34 mouse cellular contexts compared by ENCODE assay signal in genomic region chr14:54950493-54950892, GRCm38 (mm10). TPM values are rescaled to one million over a fixed set of nuclear protein-coding genes. Genes with fewer than 3 reads are reported as not detected.
DNase-seq lines count a peak whose midpoint lies in the region; ATAC-seq and TF ChIP-seq lines count a peak whose summit lies in the region.
"Had no signal": no experiment of that assay in that cellular context is flagged by ENCODE, and none has a peak within 500 bp of the region (broad histone marks: within the 10 kb centered on the region; RNA-seq: fewer than 3 reads in every experiment).

No protein-coding gene starts in this region.

- H3K36me3 ChIP-seq in heart, embryonic 12.5 days = peaks cover 91% of the 10 kb centered on the region
- H3K36me3 ChIP-seq in testis, adult 2 months (ENCODE audit: control insufficient read depth, insufficient read depth, low read length) = no peaks in the 10 kb centered on the region
- H3K36me3 ChIP-seq: forebrain, embryonic 10.5 days; hindbrain, embryonic 10.5 days; hindbrain, embryonic 13.5 days; intestine, embryonic 15.5 days had no signal

- H3K4me2 ChIP-seq in heart, embryonic 12.5 days = no peak overlapping the region
- H3K4me2 ChIP-seq: forebrain, embryonic 13.5 days; heart, embryonic 15.5 days; hindbrain, embryonic 13.5 days; intestine, embryonic 15.5 days had no signal

- H3K9me3 ChIP-seq in heart, embryonic 12.5 days (replicated peaks) = no peaks in the 10 kb centered on the region
- H3K9me3 ChIP-seq: forebrain, embryonic 10.5 days; forebrain, embryonic 13.5 days; heart, embryonic 15.5 days; hindbrain, embryonic 10.5 days; hindbrain, embryonic 13.5 days; intestine, embryonic 15.5 days had no signal

- peaks cover 8% of the 10 kb centered on the region for H3K27me3 ChIP-seq in heart, embryonic 12.5 days (replicated peaks)
- no peaks in the 10 kb centered on the region for H3K27me3 ChIP-seq in testis, adult 2 months (ENCODE audit: control insufficient read depth, insufficient read depth, low read length)
- H3K27me3 ChIP-seq: forebrain, embryonic 13.5 days; heart, embryonic 15.5 days; intestine, embryonic 15.5 days had no signal

- DNase-seq in heart, adult 8-10 months (ENCODE audit: low spot score) = no peak
- no peak for DNase-seq in testis, postnatal 10 days (ENCODE audit: low spot score)
- peak; percentile 18 for DNase-seq in ES-CJ7 (ENCODE audit: low read depth, low spot score)
- no peak for DNase-seq in embryo, embryonic 10.5 days (ENCODE audit: low spot score)
- DNase-seq: adrenal gland, adult 8-10 months; adrenal gland, postnatal 25 days; cerebellum, adult 11-12 months; cerebellum, adult 8-10 months; cerebellum, postnatal 10 days; cerebellum, postnatal 36 days; gastrocnemius, adult 2 months; gastrocnemius, postnatal 14 days; heart, adult 11 months; kidney, adult 18-20 months; kidney, adult 9 months had no signal

- peak overlapping the region; percentile 8; the same call in 1 of the 2 replicates for H3K27ac ChIP-seq in heart, embryonic 12.5 days (ENCODE audit: poor library complexity, severe bottlenecking)
- no peak overlapping the region for H3K27ac ChIP-seq in testis, adult 2 months (ENCODE audit: control insufficient read depth, insufficient read depth, low read depth, low read length)
- H3K27ac ChIP-seq: forebrain, embryonic 10.5 days; forebrain, embryonic 13.5 days; gastrocnemius, adult 2 months; heart, embryonic 15.5 days; hindbrain, embryonic 10.5 days; hindbrain, embryonic 13.5 days; intestine, embryonic 15.5 days had no signal

- no peak overlapping the region for H3K4me3 ChIP-seq in heart, embryonic 12.5 days
- H3K4me3 ChIP-seq in testis, adult 2 months (ENCODE audit: control insufficient read depth, low read depth, low read length) = peak overlapping the region; percentile 17; the same call in 1 of the 2 replicates
- H3K4me3 ChIP-seq: forebrain, embryonic 10.5 days; forebrain, embryonic 13.5 days; gastrocnemius, adult 2 months; heart, embryonic 15.5 days; hindbrain, embryonic 10.5 days; hindbrain, embryonic 13.5 days; intestine, embryonic 15.5 days had no signal

- H3K4me1 ChIP-seq in heart, embryonic 12.5 days (replicated peaks) = peaks cover 33% of the 10 kb centered on the region
- H3K4me1 ChIP-seq in testis, adult 2 months (ENCODE audit: control insufficient read depth, insufficient read depth, low read length) = peaks cover 6% of the 10 kb centered on the region; the same call in 1 of the 2 replicates
- H3K4me1 ChIP-seq: forebrain, embryonic 10.5 days; forebrain, embryonic 13.5 days; hindbrain, embryonic 10.5 days; hindbrain, embryonic 13.5 days; intestine, embryonic 15.5 days had no signal

- no peak overlapping the region for H3K9ac ChIP-seq in heart, embryonic 12.5 days
- H3K9ac ChIP-seq: forebrain, embryonic 13.5 days; heart, embryonic 15.5 days; hindbrain, embryonic 13.5 days; intestine, embryonic 15.5 days had no signal

- no peak for TF ChIP-seq POLR2A in testis, adult 2 months (IDR thresholded peaks at IDR 0.05; ENCODE audit: control insufficient read depth, low read depth, low read length)

- 49% methylated on average over 12 of the region's 12 CpGs for WGBS in heart, embryonic 12.5 days

- TF ChIP-seq CTCF in testis, adult 2 months (IDR thresholded peaks at IDR 0.05; ENCODE audit: control insufficient read depth, insufficient read depth, insufficient replicate concordance, low read depth, low read length) = no peak

- 0 out of 2 replicates have a peak, but pooled peaks have one; percentile 5 for ATAC-seq in heart, embryonic 12.5 days (ENCODE audit: insufficient number of reproducible peaks, low FRiP score)
- ATAC-seq: activated CD4-positive, CD25-positive, alpha-beta regulatory T cell, adult 4 months; CD4-positive, CD25-positive, alpha-beta regulatory T cell, adult 4 months; forebrain, embryonic 13.5 days; forebrain, embryonic 16.5 days; hindbrain, embryonic 16.5 days; intestine, embryonic 15.5 days had no signal

RNA-seq across cellular contexts. Expression of gene Cmtm5, which starts 14.4 kb away (rescaled TPM):
- polyA plus RNA-seq in heart, embryonic 12.5 days (2016; fragmentation: Nextera tagmentation; extraction: Ambion mirVana) = 0.57 and 0.89 TPM in 2 replicates
- 1 to 10 TPM in 1 of 4 experiments, under 1 TPM in 1, not detected in 2; 0.41 to 1.2 TPM for total RNA-seq in heart, adult 8-10 months (2022)
- polyA plus RNA-seq in testis, adult 2 months (2012; rRNA removed) = not detected in 2 replicates
- polyA plus RNA-seq: C2C12; CD4-positive, CD25-positive, alpha-beta regulatory T cell, adult 4 months had no signal

RNA-seq across cellular contexts. Expression of gene Myh6, which starts 16.2 kb away (rescaled TPM):
- polyA plus RNA-seq in heart, embryonic 12.5 days (2016; fragmentation: Nextera tagmentation; extraction: Ambion mirVana) = 2,737 and 2,858 TPM in 2 replicates
- total RNA-seq in heart, adult 8-10 months (2022) = over 10,000 TPM; 18,156 to 23,973 (median 22,335) TPM
- polyA plus RNA-seq in testis, adult 2 months (2012; rRNA removed) = 0.40 and 1.4 TPM in 2 replicates
- total RNA-seq: adrenal gland, adult 8-10 months; adrenal gland, postnatal 25 days had no signal
- polyA plus RNA-seq: activated CD4-positive, CD25-positive, alpha-beta regulatory T cell, adult 4 months; CD4-positive, CD25-positive, alpha-beta regulatory T cell, adult 4 months had no signal

RNA-seq across cellular contexts. Expression of gene Il25, which starts 18.0 kb away (rescaled TPM):
- polyA plus RNA-seq in heart, embryonic 12.5 days (2016; fragmentation: Nextera tagmentation; extraction: Ambion mirVana) = not detected in 2 replicates
- total RNA-seq in heart, adult 8-10 months (2022) = not detected
- not detected in 2 replicates for polyA plus RNA-seq in testis, adult 2 months (2012; rRNA removed)
- total RNA-seq: adrenal gland, adult 8-10 months; adrenal gland, postnatal 25 days; gastrocnemius, adult 2 months; gastrocnemius, postnatal 14 days; gastrocnemius, postnatal 4 days; heart, postnatal 25 days had no signal
- polyA plus RNA-seq: activated CD4-positive, CD25-positive, alpha-beta regulatory T cell, adult 4 months; C2C12; CD4-positive, CD25-positive, alpha-beta regulatory T cell, adult 4 months; embryonic facial prominence, embryonic 11.5 days; forebrain, embryonic 10.5 days; heart, embryonic 15.5 days; intestine, embryonic 15.5 days had no signal

RNA-seq across cellular contexts. Expression of gene Efs, which starts 24.6 kb away (rescaled TPM):
- polyA plus RNA-seq in heart, embryonic 12.5 days (2016; fragmentation: Nextera tagmentation; extraction: Ambion mirVana) = 15.0 and 16.7 TPM in 2 replicates
- total RNA-seq in heart, adult 8-10 months (2022) = 1 to 10 TPM; 1.6 to 2.6 (median 2.2) TPM
- 1.6 and 1.7 TPM in 2 replicates for polyA plus RNA-seq in testis, adult 2 months (2012; rRNA removed)
- polyA plus RNA-seq: activated CD4-positive, CD25-positive, alpha-beta regulatory T cell, adult 4 months; CD4-positive, CD25-positive, alpha-beta regulatory T cell, adult 4 months had no signal

RNA-seq across cellular contexts. Expression of gene Gm17428, which starts 26.2 kb away (rescaled TPM):
- polyA plus RNA-seq in heart, embryonic 12.5 days (2016; fragmentation: Nextera tagmentation; extraction: Ambion mirVana) = not detected in 2 replicates
- total RNA-seq in heart, adult 8-10 months (2022) = not detected
- not detected in 2 replicates for polyA plus RNA-seq in testis, adult 2 months (2012; rRNA removed)
- total RNA-seq: adrenal gland, adult 8-10 months; adrenal gland, postnatal 25 days; gastrocnemius, adult 2 months; gastrocnemius, postnatal 14 days; gastrocnemius, postnatal 4 days; heart, postnatal 25 days had no signal
- polyA plus RNA-seq: activated CD4-positive, CD25-positive, alpha-beta regulatory T cell, adult 4 months; brain, embryonic 14.5 days; C2C12; CD4-positive, CD25-positive, alpha-beta regulatory T cell, adult 4 months; cortical plate, adult 2 months; embryonic facial prominence, embryonic 11.5 days; embryonic facial prominence, embryonic 14.5 days; forebrain, embryonic 10.5 days; forebrain, embryonic 13.5 days; forebrain, embryonic 16.5 days; heart, embryonic 15.5 days; hindbrain, embryonic 10.5 days; hindbrain, embryonic 13.5 days; hindbrain, embryonic 16.5 days; intestine, embryonic 15.5 days had no signal

Comparison
In these comparisons a context has a peak if more than half of its experiments do, and no peak if none do; other contexts are left out.
1. RNA of gene Myh6, which starts 16.2 kb away (polyA plus RNA-seq): 2,737 to 2,858 TPM in heart, embryonic 12.5 days; 0.40 to 1.4 TPM in testis, adult 2 months; every median in the first group is over 1,000 times any median in the second.